Mouse (Mus musculus): ENCODE results near the gene Gpr135.
"Not testable (repeated sequence)": the region's sequence is repeated elsewhere in the genome, so short reads cannot be mapped to it uniquely, and the experiment has no call there.

Gpr135 gene

GRCm38 (mm10) chr12:72050821-72051220 lies 20.1 kb downstream of the Gpr135 start:
- no peak for DNase-seq

DNA sequence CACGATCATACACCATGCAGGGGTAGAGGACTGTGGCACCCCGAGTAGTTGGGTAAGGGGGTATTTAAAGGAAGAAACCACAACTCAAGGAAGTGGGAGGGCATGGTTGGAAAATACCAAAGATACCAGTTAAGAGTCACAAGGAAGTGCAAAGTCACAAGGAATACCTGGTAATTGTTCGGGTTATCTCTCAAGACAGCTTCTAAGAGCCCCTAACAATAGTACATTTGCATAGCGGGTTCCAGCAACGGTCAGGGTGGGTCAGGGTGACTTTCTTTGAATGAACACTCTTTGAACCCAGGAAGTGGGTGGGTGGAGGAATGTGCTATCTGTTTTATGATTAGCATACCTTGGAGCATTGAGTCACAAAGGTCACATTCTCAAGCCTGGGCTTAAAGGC lies 20.8 kb downstream of the Gpr135 start:
- DNase-seq, result not testable (repeated sequence)

GRCm38 (mm10) chr12:72047513-72047912 lies 23.4 kb downstream of the Gpr135 start:
- no peak for DNase-seq

GRCm38 (mm10) chr12:72041238-72041637 lies 29.7 kb downstream of the Gpr135 start:
- no peak for DNase-seq

GRCm38 (mm10) chr12:72039501-72039900 lies 31.4 kb downstream of the Gpr135 start:
- DNase-seq, result no peak

GRCm38 (mm10) chr12:72038866-72039265 lies 32.1 kb downstream of the Gpr135 start:
- no peak for DNase-seq

DNA sequence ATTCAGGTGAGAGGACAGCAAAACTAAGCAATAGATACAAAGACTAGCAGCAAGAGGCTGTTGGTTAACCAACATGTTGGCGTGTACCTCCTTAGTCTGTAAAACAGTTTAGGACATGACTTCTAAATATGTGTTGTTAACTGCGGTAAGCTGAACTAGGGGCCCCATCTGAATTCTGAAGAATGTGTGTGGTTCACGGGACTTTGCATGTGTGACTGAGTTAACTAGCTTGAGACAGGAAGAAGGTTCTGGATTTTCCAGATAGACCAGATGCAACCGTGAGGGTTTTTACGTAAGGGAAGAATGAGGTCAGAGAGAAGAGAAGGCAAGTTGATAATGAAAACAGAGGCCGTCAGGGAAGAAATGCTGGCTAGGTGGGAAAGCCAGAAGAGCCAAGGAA lies 33.9 kb downstream of the Gpr135 start:
- DNase-seq, result no peak

DNA sequence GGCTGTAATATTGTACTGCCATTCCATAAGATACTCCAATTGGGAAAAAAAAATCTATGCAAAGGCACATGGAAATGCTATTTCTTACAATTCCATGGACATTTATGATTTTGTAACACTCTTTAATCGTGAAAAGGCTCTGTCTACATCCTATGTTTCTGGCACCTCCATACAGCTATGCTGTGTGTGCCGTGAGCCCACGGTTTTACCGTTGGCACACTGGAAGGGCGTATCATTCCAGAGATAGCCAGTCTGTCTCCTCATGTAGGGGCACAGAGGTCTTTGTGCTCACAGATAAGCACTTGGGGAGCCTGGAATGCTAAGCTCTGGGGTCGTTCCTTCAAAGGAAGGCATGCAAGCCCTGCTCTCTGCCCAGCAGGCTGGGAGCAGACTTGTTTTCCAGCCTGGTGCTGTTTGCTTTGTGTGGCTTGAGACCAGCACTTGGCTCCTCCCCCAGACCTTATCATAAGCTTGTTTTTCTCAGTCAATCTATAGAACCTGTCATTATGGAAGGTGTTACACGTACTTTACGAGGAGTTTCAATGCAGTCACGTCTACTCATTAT lies 34.7 kb downstream of the Gpr135 start:
- no peak for DNase-seq

- DNase-seq, result no peak
Measured at GRCm38 (mm10) chr12:72031794-72032193, 39.1 kb downstream of the Gpr135 start.

DNA sequence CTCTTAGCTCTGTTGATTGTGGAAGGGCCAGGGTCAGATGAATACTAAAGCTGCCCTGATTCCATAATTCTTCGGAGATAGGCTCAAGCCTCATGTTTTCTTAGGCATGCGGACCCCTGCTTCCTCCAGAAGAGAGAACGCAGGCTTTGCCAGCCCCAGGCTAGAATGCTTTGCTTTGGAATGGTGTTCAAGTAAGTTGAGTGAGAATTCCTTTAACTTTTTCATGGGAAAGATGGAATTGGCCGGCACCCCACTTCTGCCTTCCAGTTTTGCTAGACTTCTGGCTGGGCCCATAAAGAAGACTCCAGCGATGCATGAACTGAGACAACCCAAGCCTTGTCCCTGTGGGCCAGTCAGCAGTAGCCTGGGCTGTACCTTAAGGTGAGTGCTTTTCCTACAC lies 39.8 kb downstream of the Gpr135 start:
- DNase-seq, result no peak

DNA sequence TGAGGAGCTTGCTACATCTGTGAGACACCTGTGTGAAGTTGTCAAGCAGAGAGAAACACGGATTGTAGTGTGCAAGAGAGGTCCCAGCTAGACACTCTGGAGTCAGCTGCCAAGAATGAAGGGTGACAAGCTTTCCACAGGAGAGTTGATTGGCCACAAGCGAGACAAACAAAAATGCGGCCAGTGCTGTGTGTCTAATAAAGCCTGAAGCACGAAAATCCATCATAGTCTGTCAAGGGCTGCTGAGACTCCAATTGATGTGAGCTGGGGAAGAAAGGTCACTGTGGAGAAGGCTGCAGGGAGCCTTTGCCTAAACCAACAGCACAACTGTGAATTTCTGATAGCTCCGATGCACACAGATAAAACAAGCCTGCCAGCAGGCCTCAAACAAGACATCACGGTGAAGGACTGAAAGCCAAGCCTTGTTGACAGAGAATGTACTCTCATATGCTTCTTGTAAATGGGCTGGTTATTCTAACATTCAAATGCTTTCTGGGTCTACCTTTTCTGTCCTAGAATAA lies 45.6 kb downstream of the Gpr135 start:
- DNase-seq, result no peak

DNA sequence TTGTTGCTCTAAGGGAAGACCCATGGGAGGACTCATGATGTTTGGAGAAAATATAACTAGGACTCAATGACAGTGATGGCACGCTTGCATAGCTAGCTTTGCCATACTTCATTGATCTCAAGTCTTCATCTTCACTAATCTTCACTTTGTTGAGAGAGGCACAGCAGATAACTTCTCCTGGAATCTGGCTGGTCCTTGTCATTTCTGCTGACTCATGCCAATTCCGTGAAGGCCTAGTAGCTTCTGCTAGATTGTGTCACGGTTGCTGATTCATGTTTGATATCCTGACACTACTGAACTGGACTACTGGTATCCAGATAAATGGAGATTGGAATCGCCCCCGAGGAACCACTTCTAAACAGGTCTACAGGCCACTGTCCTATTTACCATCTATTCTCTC lies 47.4 kb downstream of the Gpr135 start:
- DNase-seq, result no peak

GRCm38 (mm10) chr12:72022790-72023189 lies 48.1 kb downstream of the Gpr135 start:
- DNase-seq, result no peak

DNA sequence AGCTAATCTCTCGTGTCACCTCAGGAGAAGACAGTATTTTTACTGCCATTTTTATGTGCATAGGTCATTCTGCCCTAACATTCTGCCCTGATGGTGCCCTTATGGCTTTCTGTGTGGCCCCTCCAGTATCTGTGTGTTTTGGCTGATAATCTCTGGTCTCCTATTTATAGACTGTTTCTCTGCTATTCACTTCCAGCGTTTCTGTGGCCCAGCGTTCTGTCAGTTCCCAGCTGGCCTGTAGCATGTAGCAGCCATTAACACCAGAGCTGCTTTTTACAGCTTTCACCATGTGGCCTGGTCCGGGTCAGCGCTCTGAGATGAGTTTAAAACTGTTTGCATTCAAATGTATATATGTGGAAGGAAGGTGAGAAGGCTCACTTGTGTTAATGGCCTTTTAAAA lies 49.4 kb downstream of the Gpr135 start:
- DNase-seq, result no peak

- DNase-seq, result no peak
Measured at GRCm38 (mm10) chr12:72020285-72020684, 50.6 kb downstream of the Gpr135 start.
